Mouse (Mus musculus): ENCODE measurements at regions not wholly inside any gene's neighbourhood (a gene's known extent, or its start where the extent isn't known, plus 50 kb on each side); places are given as distances from the start of the nearest gene placed in this dataset.

DNA sequence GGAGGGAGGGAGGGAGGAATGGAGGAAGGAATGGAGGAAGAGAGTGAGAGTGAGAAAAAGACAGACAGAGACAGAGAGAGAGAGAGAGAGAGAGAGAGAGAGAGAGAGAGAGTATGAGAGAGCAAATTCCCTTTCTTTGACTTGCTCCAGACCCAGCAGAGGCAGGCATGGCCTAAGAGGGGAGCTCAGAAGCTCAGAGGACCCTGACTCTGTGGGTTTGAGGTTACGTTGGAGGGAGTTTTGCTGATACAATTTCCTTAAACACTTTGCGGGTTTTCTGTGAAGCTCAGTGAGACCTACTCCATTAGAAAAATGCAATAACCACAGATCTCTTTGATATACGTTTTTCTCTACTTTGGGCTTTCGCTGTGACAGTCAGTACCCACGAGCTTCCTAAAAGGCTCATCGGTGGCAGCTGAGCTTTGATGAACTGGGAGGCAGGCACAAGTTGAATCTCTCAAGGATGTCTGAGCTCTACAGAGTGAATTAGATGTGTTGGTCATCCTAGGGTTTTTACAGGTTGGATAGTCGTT lies 105.1 kb downstream of the Gadd45g start:
- Histone ChIP-seq H3K27ac (ENCODE audit: insufficient read depth, low read depth, low read length) (no peak overlapping the region), H3K4me3 (ENCODE audit: insufficient read depth, low read depth, low read length) (no peak overlapping the region), H3K27me3 (replicated peaks; ENCODE audit: control insufficient read depth, insufficient read depth, low read length) (no peaks in the 10 kb centered on the region), H3K4me1 (ENCODE audit: control insufficient read depth, insufficient read depth, low read length) (no peaks in the 10 kb centered on the region), H3K36me3 (ENCODE audit: control insufficient read depth, insufficient read depth, low read length) (no peaks in the 10 kb centered on the region)
- whole genome bisulfite sequencing, result 90% methylated on average over 7 of the region's 7 CpGs
- TF ChIP-seq POLR2A (IDR thresholded peaks at IDR 0.05; ENCODE audit: low read depth, low read length), result no peak
- DNase-seq, result no peak

DNA sequence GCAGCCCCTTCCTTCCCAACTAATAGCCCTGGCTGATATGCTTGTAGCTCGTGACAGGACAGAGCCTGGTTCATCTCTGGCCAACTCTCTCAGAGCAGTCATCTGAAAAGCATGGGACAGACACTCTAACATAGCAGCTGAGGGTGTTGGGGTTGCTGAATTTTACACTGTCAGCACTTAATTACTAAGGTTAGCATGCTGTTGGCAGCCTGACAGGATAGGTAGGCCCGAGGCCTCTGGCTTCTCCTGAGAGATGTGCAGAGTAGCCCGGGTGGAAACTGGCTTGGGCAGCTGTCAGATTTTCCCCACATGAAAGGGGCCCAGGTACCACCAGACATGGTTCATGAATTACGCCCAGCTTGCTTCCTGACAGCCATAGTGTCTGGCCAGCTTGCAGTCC lies 106.6 kb downstream of the Gadd45g start:
- Histone ChIP-seq H3K27me3 (replicated peaks; ENCODE audit: control insufficient read depth, insufficient read depth, low read length) (no peaks in the 10 kb centered on the region), H3K4me1 (ENCODE audit: control insufficient read depth, insufficient read depth, low read length) (no peaks in the 10 kb centered on the region), H3K4me3 (ENCODE audit: insufficient read depth, low read depth, low read length) (no peak overlapping the region), H3K27ac (ENCODE audit: insufficient read depth, low read depth, low read length) (no peak overlapping the region), H3K36me3 (ENCODE audit: control insufficient read depth, insufficient read depth, low read length) (no peaks in the 10 kb centered on the region)
- WGBS, result 49% methylated on average over 4 of the region's 4 CpGs
- peak; percentile 76 for DNase-seq
- TF ChIP-seq CTCF (conservative IDR thresholded peaks at IDR 0.05; ENCODE audit: insufficient read depth, insufficient read length, low read depth, low read length) (no peak), POLR2A (IDR thresholded peaks at IDR 0.05; ENCODE audit: low read depth, low read length) (no peak)

DNA sequence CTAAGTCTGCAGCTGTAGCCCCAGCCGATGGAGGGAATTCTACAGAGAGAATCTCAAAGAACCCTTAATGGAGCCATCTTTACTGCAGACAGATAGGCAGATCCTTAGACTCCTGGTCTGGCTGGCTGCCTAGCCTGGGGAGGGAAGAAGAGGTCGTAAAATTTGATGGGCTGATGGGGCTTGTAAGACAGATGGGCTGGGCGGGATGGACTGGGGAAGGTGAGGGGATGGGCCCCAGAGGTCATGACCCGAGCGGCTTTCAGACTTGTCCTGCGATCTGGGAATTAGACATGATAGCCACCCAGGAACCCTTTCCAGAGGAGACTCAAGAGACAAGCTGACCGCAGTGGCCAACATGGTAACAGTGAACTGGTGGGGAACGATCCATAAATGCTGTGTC lies 107.1 kb downstream of the Gadd45g start:
- Histone ChIP-seq H3K4me3 (ENCODE audit: insufficient read depth, low read depth, low read length) (no peak overlapping the region), H3K36me3 (ENCODE audit: control insufficient read depth, insufficient read depth, low read length) (no peaks in the 10 kb centered on the region), H3K27me3 (replicated peaks; ENCODE audit: control insufficient read depth, insufficient read depth, low read length) (no peaks in the 10 kb centered on the region), H3K4me1 (ENCODE audit: control insufficient read depth, insufficient read depth, low read length) (no peaks in the 10 kb centered on the region), H3K27ac (ENCODE audit: insufficient read depth, low read depth, low read length) (no peak overlapping the region)
- WGBS, result 76% methylated on average over 8 of the region's 8 CpGs
- TF ChIP-seq CTCF (conservative IDR thresholded peaks at IDR 0.05; ENCODE audit: insufficient read depth, insufficient read length, low read depth, low read length), result no peak
- TF ChIP-seq POLR2A (IDR thresholded peaks at IDR 0.05; ENCODE audit: low read depth, low read length), result no peak
- no peak for DNase-seq

DNA sequence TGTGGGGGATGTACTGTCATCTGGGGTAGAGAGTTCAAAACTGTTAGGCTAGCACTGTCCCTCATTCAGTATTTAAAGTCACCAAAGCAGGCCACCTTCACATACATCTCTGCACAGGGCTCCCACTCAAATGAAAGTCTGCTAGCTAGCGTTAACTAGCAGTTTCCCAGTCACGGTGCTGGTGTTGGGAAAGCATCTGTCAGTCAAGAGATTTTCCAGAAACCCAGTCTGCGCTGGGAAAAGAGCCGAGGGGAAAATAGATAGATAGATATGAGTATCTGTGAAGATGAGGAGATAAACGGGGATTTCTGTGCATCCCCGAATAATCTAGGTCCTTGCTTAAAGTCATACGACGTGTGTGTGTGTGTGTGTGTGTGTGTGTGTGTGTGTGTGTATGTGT lies 110.6 kb downstream of the Gadd45g start:
- H3K4me1 ChIP-seq (ENCODE audit: control insufficient read depth, insufficient read depth, low read length), result no peaks in the 10 kb centered on the region
- no peak for DNase-seq
- TF ChIP-seq POLR2A (IDR thresholded peaks at IDR 0.05; ENCODE audit: low read depth, low read length), result no peak
- no peak for TF ChIP-seq CTCF (conservative IDR thresholded peaks at IDR 0.05; ENCODE audit: insufficient read depth, insufficient read length, low read depth, low read length)
- no peaks in the 10 kb centered on the region for H3K36me3 ChIP-seq (ENCODE audit: control insufficient read depth, insufficient read depth, low read length)
- H3K4me3 ChIP-seq (ENCODE audit: insufficient read depth, low read depth, low read length), result no peak overlapping the region
- H3K27me3 ChIP-seq (replicated peaks; ENCODE audit: control insufficient read depth, insufficient read depth, low read length), result no peaks in the 10 kb centered on the region
- WGBS, result 88% methylated on average over 8 of the region's 8 CpGs
- no peak overlapping the region for H3K27ac ChIP-seq (ENCODE audit: insufficient read depth, low read depth, low read length)

DNA sequence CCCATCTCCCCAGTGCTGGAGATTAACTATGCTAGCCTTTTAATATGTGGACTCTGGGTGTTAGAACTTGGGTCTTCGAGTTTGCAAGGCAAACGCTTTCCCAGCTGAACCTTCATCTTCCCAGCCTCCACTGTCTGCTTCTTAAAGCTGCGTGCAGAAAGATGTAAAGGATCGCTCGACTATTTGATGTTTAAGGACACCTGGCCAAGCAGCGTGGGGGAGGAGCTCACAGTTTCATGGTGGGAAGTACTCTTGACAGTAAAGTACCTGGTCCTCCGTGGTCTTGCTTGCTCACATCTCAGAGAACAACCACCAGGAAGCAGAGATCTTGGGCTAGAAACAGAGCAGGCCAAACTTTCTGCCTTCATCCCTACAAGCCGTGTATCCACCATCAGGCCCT lies 113.1 kb downstream of the Gadd45g start:
- no peak for DNase-seq
- no peaks in the 10 kb centered on the region for H3K36me3 ChIP-seq (ENCODE audit: control insufficient read depth, insufficient read depth, low read length)
- H3K27me3 ChIP-seq (replicated peaks; ENCODE audit: control insufficient read depth, insufficient read depth, low read length), result no peaks in the 10 kb centered on the region
- H3K4me3 ChIP-seq (ENCODE audit: insufficient read depth, low read depth, low read length), result no peak overlapping the region
- 88% methylated on average over 8 of the region's 8 CpGs for WGBS
- TF ChIP-seq CTCF (conservative IDR thresholded peaks at IDR 0.05; ENCODE audit: insufficient read depth, insufficient read length, low read depth, low read length) (no peak), POLR2A (IDR thresholded peaks at IDR 0.05; ENCODE audit: low read depth, low read length) (no peak)
- H3K4me1 ChIP-seq (ENCODE audit: control insufficient read depth, insufficient read depth, low read length), result no peaks in the 10 kb centered on the region
- H3K27ac ChIP-seq (ENCODE audit: insufficient read depth, low read depth, low read length), result no peak overlapping the region

DNA sequence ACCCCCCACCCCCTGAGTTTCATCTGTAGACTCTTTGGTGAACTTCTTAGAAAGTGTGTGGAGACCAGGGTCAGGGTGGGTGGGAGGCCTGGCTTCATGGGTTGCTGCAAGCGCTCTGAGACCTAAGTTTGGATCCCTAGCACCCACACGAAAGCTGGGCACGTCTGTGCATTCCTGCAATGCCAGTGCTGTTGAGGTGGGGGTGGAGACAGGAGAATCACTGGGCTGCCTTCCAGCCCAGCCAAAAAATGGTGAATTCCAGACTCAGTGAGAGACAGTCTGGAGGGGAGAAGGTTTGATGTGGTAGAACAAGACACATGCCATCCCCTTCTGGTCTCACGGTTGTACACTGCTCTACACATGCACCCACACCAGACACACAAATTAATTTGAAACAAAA lies 113.8 kb downstream of the Gadd45g start:
- no peak for TF ChIP-seq POLR2A (IDR thresholded peaks at IDR 0.05; ENCODE audit: low read depth, low read length)
- no peaks in the 10 kb centered on the region for H3K27me3 ChIP-seq (replicated peaks; ENCODE audit: control insufficient read depth, insufficient read depth, low read length)
- H3K36me3 ChIP-seq (ENCODE audit: control insufficient read depth, insufficient read depth, low read length), result no peaks in the 10 kb centered on the region
- no peak overlapping the region for H3K27ac ChIP-seq (ENCODE audit: insufficient read depth, low read depth, low read length)
- no peak for DNase-seq
- no peaks in the 10 kb centered on the region for H3K4me1 ChIP-seq (ENCODE audit: control insufficient read depth, insufficient read depth, low read length)
- no peak overlapping the region for H3K4me3 ChIP-seq (ENCODE audit: insufficient read depth, low read depth, low read length)
- WGBS, result 75% methylated on average over 4 of the region's 4 CpGs

DNA sequence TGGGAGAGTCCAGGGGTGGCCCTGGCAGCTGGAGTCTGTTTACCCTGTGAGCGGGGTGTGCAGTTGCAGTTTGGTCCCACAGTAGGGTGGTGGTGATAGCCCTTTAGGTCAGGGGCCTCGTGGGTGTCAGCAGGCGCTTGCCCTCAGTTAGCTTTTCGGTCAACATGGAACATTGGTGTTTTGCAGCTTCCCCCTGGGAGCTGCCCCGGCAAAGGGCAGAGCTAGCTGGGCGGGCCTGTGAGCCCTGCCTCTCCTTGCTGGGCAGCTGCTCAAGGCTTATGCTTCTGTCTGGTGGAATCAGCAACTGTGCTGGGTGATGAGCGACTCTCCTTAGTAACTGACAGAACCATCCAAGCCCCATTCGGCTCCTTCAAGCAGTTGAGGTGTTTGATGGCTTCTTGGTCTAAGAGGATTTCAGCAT lies 115.7 kb downstream of the Gadd45g start:
- Histone ChIP-seq H3K4me3 (ENCODE audit: insufficient read depth, low read depth, low read length) (no peak overlapping the region), H3K4me1 (ENCODE audit: control insufficient read depth, insufficient read depth, low read length) (no peaks in the 10 kb centered on the region), H3K27ac (ENCODE audit: insufficient read depth, low read depth, low read length) (no peak overlapping the region), H3K36me3 (ENCODE audit: control insufficient read depth, insufficient read depth, low read length) (no peaks in the 10 kb centered on the region), H3K27me3 (replicated peaks; ENCODE audit: control insufficient read depth, insufficient read depth, low read length) (no peaks in the 10 kb centered on the region)
- 72% methylated on average over 8 of the region's 8 CpGs for WGBS
- DNase-seq, result peak; percentile 48
- TF ChIP-seq POLR2A (IDR thresholded peaks at IDR 0.05; ENCODE audit: low read depth, low read length), result no peak
- no peak for TF ChIP-seq CTCF (conservative IDR thresholded peaks at IDR 0.05; ENCODE audit: insufficient read depth, insufficient read length, low read depth, low read length)

DNA sequence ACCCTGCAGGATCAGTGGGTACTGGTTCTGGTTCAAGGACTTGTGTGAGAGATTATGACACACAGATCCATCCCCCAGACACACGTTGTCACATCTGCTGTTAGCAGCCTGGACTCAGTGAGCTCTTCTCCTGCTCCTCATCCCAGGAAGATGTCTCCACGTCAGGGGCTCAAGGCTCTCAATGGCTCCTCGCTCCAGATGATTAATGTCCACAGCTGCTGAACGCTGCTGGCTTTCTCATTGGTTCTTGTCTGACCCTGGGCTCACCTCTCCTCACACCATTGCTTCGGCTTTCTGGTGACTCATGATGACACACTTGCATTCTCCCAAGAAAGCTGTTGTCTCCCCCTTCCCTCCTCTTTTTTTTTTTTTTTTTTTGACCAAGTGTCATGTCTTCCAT lies 116.2 kb downstream of the Gadd45g start:
- no peak overlapping the region for H3K27ac ChIP-seq (ENCODE audit: insufficient read depth, low read depth, low read length)
- H3K4me1 ChIP-seq (ENCODE audit: control insufficient read depth, insufficient read depth, low read length), result no peaks in the 10 kb centered on the region
- no peak for DNase-seq
- no peaks in the 10 kb centered on the region for H3K36me3 ChIP-seq (ENCODE audit: control insufficient read depth, insufficient read depth, low read length)
- no peaks in the 10 kb centered on the region for H3K27me3 ChIP-seq (replicated peaks; ENCODE audit: control insufficient read depth, insufficient read depth, low read length)
- no peak for TF ChIP-seq CTCF (conservative IDR thresholded peaks at IDR 0.05; ENCODE audit: insufficient read depth, insufficient read length, low read depth, low read length)
- TF ChIP-seq POLR2A (IDR thresholded peaks at IDR 0.05; ENCODE audit: low read depth, low read length), result no peak
- WGBS, result 68% methylated on average over 5 of the region's 5 CpGs
- H3K4me3 ChIP-seq (ENCODE audit: insufficient read depth, low read depth, low read length), result no peak overlapping the region
